Mouse (Mus musculus) midbrain, embryonic 11.5 days (tissue): ENCODE measurements around the gene Nav2. TPM values are rescaled to one million over a fixed set of nuclear protein-coding genes. Genes with fewer than 3 reads are reported as not detected.

Experiments used
- ATAC-seq: fragments of 200-750 bp; cut with Nextera tagmentation; 2 replicates; pipeline ENCODE4 v1.8.0; 2017; ENCODE audit warnings: moderate TSS enrichment, moderate library complexity; ENCODE audit not compliant: low FRiP score
- DNase-seq: peaks from one replicate; pipeline ENCODE4 v3.0.0; 2015; ENCODE audit warnings: low spot score; ENCODE audit errors: missing footprints
- H3K27ac ChIP-seq: fragments of 300-500 bp; sonication (generic); 2 replicates; pipeline ENCODE4 v1.5.1; 2014; ENCODE audit warnings: low read depth, low read length
- H3K27me3 ChIP-seq: fragments of 300-500 bp; sonication (generic); 2 replicates; pipeline ENCODE4 v1.6.1; 2014; ENCODE audit warnings: mild to moderate bottlenecking, low read length, moderate library complexity, mixed read lengths; ENCODE audit not compliant: control insufficient read depth, insufficient read depth
- H3K36me3 ChIP-seq: fragments of 300-500 bp; sonication (generic); 2 replicates; pipeline ENCODE4 v1.6.1; 2014; ENCODE audit warnings: mild to moderate bottlenecking, low read length, moderate library complexity, mixed read lengths; ENCODE audit not compliant: control insufficient read depth, insufficient read depth
- H3K4me1 ChIP-seq: fragments of 300-500 bp; sonication (generic); 2 replicates; pipeline ENCODE4 v1.6.1; 2014; ENCODE audit warnings: low read length; ENCODE audit not compliant: control insufficient read depth, insufficient read depth
- H3K4me2 ChIP-seq: fragments of 300-500 bp; sonication (generic); 2 replicates; pipeline ENCODE4 v1.6.1; 2014; ENCODE audit warnings: mild to moderate bottlenecking, moderate library complexity
- H3K4me3 ChIP-seq: fragments of 300-500 bp; sonication (generic); 2 replicates; pipeline ENCODE4 v1.5.1; 2014; ENCODE audit warnings: low read depth, low read length
- H3K9ac ChIP-seq: fragments of 300-500 bp; sonication (generic); 2 replicates; pipeline ENCODE4 v1.6.1; 2014; ENCODE audit warnings: low read length
- H3K9me3 ChIP-seq: fragments of 300-500 bp; sonication (generic); 2 replicates; pipeline ENCODE4 v1.6.1; 2016; ENCODE audit warnings: low read length; ENCODE audit not compliant: control insufficient read depth
- WGBS: fragments of 180-500 bp; shearing (Covaris S2); extraction: QIAGEN DNeasy Blood & Tissue Kit; methylation state at CpG from one replicate; pipeline ENCODE4 v1.1.7; 2014; 5-methylcytosine and 5-hydroxymethylcytosine counted together
- polyA plus RNA-seq: library from polyadenylated mRNA; unstranded; fragments of >200 nt; fragmentation: Nextera tagmentation; extraction: Ambion mirVana; gene quantifications from 2 replicates; pipeline ENCODE4 v1.2.1, GENCODE M21; 2014

Gene Nav2
- 15.9 and 17.4 TPM in 2 replicates for polyA plus RNA-seq

DNA sequence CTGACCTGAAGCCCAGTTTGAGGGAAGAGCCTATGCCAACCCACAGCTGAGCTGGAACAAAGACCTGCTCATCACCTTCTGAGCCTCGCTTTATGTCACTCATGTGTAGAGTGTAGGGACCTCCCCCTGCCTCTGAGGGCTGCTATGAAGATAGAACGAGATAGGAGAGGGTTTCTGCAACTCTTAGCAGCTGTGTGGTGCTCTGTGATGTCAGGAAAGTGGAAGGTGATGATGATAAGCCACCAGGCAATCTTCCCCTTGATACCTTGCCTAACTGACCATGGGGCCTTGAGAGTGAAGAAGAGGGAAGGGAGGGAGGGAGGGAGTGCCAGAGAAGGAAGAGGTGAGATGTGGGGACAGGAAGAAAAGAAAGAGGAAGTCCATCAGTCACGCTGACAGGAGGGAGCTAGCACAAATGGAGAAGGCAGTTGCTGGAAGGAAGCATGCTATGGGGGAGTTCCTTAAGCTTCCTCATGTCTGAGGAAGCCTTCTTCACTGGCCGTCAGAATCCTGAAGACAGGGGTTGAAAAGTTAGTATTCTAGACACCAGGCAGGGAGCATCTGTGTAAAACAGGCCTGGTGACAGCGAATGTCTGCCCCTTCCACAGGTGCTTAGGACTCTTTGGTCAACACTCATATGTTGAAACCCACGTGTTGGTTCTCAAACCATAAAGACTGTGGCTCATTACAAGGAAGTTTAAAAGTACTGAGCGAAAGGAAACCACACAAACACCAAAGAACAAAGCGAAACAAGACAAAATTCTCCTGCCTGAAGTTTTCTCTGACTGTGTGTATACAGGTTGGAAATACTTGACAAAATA is at the start of gene Nav2:
TSS of gene Nav2 (plus strand) at position 196 of the 821 bp plus-strand sequence.
- no peak for DNase-seq
- Histone ChIP-seq H3K4me1 (no peaks in the 10 kb centered on the region), H3K4me3 (no peak within 1 kb of the TSS), H3K27ac (no peak within 1 kb of the TSS), H3K36me3 (no peaks in the 10 kb centered on the region), H3K9ac (no peak within 1 kb of the TSS), H3K4me2 (no peak within 1 kb of the TSS), H3K9me3 (no peaks in the 10 kb centered on the region), H3K27me3 (no peaks in the 10 kb centered on the region; the same call in 1 of the 2 replicates)
- ATAC-seq = no peak
- 76% methylated on average over 8 of the region's 8 CpGs for WGBS

DNA sequence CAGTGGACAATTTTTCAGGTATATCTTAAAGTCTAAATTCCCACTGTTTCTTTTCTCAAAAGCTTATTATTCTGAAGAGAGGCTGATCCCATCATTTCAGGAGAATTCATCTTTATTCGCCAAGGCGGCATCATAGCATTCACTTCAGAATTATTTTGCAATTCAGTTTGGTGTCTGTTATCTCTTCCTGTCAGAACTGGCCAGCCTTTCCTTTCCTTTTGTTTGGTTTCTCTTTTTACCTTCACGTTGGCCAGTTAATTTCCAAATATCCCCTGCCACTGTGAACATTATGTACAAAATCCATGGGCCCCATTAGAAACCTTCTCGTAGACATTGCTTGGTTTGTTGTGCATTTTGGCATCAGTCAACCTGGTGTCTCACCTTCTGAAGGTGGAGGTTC is 49.2 kb upstream of the Nav2 start:
- DNase-seq (no peak), ATAC-seq (no peak)
- no peak overlapping the region for H3K4me2 ChIP-seq
- H3K9ac ChIP-seq = no peak overlapping the region
- H3K36me3 ChIP-seq = no peaks in the 10 kb centered on the region
- H3K27me3 ChIP-seq = no peaks in the 10 kb centered on the region
- WGBS = 94% methylated on average over 4 of the region's 4 CpGs
- H3K9me3 ChIP-seq = no peaks in the 10 kb centered on the region
- no peak overlapping the region for H3K4me3 ChIP-seq
- no peaks in the 10 kb centered on the region for H3K4me1 ChIP-seq
- H3K27ac ChIP-seq = no peak overlapping the region

DNA sequence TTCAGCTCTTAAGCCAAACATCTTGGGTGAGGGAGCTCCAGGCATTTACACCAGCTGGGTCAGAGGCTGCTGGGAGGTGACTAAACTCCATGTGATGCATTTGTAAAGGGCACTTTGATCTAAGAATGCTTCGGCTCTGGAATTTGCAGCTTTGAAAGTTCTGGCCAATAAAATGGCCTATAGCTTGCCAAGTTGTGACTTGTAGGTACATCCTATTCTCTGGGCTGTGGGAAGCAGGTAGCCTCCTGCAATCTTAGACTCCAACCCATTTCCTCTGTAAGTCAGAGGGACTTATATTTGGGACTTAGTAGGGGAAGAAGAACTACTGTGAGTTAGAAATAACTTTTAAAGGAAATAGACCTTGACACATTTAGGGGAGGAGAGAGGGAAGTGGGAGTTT is 47.6 kb upstream of the Nav2 start:
- DNase-seq (no peak), ATAC-seq (no peak)
- WGBS = 71% methylated on average over 1 of the region's 1 CpGs
- Histone ChIP-seq H3K36me3 (no peaks in the 10 kb centered on the region; the same call in 1 of the 2 replicates), H3K4me1 (no peaks in the 10 kb centered on the region), H3K27me3 (no peaks in the 10 kb centered on the region), H3K9me3 (no peaks in the 10 kb centered on the region), H3K27ac (no peak overlapping the region), H3K9ac (no peak overlapping the region), H3K4me3 (no peak overlapping the region), H3K4me2 (no peak overlapping the region)

DNA sequence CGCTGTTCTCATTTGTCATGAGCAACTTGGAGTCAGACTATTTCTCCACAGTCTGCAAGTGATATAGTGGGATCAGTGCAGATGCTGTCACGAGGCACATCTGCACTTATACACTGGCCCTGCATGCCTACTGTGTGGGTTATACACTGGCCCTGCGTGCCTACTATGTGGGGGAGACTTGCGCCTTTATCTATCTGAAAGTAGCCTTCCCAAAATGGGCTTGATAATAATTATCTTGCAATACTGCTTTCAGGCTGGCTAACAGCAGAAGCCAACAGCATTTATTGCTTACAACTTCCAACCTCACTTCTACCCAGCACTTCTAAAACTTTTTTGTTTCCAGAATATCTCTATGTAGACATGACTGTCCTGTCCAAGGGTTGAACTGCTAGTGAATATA is 46.7 kb upstream of the Nav2 start:
- no peak overlapping the region for H3K9ac ChIP-seq
- DNase-seq (no peak), ATAC-seq (no peak)
- no peaks in the 10 kb centered on the region; the same call in 1 of the 2 replicates for H3K36me3 ChIP-seq
- 92% methylated on average over 4 of the region's 4 CpGs for WGBS
- H3K4me3 ChIP-seq = no peak overlapping the region
- H3K27me3 ChIP-seq = no peaks in the 10 kb centered on the region
- H3K9me3 ChIP-seq = no peaks in the 10 kb centered on the region
- H3K4me2 ChIP-seq = no peak overlapping the region
- no peak overlapping the region for H3K27ac ChIP-seq
- H3K4me1 ChIP-seq = no peaks in the 10 kb centered on the region

DNA sequence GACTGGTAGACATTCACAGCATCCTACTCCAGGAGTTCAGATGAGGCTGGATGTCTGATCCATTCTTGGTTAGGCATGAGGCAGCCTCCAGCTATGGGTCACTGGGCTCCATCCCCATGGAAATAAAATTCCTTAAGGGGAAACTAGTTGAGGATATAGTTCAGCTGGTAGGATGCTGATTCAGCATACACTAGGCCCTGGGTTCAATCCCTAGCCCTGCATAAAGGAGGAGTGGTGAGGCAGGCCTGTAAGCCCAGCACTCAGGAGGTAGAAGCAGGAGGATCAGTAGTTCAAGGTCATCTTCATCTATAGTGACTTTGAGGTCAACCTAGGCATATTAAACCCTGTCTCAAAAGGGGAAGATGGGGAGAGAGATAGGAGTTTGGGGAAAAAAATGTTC is 44.3 kb upstream of the Nav2 start:
- Histone ChIP-seq H3K4me3 (no peak overlapping the region), H3K36me3 (peaks cover 6% of the 10 kb centered on the region; the same call in 1 of the 2 replicates), H3K27me3 (no peaks in the 10 kb centered on the region), H3K9me3 (no peaks in the 10 kb centered on the region), H3K9ac (no peak overlapping the region), H3K4me2 (no peak overlapping the region), H3K27ac (no peak overlapping the region), H3K4me1 (no peaks in the 10 kb centered on the region)
- DNase-seq (no peak), ATAC-seq (no peak)

DNA sequence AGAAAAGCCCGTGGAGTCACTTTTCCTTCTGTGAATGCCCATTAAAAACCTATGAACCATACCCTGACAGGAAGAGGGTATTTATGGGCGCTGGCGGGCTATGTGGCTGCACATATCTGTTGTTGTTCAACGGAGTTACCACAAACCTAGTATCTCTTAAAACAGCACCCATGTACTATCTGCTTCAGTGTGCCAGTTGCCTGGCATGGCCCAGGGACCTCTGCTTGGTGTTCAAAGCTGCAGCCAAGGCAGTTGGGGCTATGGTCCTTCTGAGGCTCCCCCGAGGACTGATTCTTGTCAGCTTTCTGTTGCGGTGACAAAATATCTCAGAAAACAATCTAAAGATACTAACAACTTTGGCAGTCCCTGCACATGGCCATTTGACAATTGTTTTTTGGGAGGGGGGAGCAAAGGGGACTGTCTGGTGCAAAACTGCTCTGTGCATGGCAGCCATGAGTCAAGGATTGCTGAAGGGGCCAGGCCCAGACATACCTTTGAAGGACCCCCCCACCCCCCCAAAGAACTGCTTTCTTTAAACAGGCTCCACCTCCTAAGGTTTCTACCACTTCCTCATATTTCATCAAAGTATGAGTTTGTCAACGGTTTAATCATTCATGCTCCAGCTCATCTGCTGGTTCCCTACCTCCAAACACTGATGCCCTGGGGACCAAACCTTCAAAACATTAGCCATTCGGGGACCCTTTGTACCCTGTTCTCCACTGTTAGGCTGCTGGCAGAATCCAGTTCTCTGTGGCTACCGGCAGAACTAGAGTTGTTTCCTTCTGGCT is 43.7 kb upstream of the Nav2 start:
- no peak for ATAC-seq
- Histone ChIP-seq H3K27me3 (no peaks in the 10 kb centered on the region), H3K9me3 (no peaks in the 10 kb centered on the region), H3K4me2 (no peak overlapping the region), H3K4me3 (no peak overlapping the region), H3K9ac (no peak overlapping the region), H3K36me3 (peaks cover 8% of the 10 kb centered on the region), H3K27ac (no peak overlapping the region), H3K4me1 (no peaks in the 10 kb centered on the region)
- WGBS = 95% methylated on average over 9 of the region's 9 CpGs
- DNase-seq = no peak

DNA sequence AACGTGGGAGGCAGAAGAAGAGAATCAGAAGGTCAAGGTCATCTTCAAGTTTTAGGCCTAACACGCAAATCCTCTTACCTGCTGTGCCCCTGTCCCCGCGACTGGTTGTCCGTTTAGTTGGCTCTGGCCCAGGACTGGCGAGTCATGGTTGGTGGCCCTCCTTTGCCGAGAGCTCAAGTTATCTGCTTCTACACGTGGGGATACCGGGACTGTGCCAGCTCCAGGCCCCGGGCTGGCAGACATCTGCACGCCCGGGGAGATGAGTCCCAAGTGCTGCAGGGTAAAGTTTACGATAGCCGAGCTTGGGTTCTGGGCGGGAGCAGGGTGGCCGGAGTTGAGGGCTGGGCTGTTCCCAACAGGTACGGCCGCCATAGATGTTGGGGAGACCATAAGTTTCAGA is 40.9 kb upstream of the Nav2 start:
- no peak overlapping the region for H3K4me2 ChIP-seq
- 96% methylated on average over 18 of the region's 18 CpGs for WGBS
- H3K4me1 ChIP-seq = no peaks in the 10 kb centered on the region
- H3K27me3 ChIP-seq = no peaks in the 10 kb centered on the region
- H3K4me3 ChIP-seq = no peak overlapping the region
- H3K9me3 ChIP-seq = no peaks in the 10 kb centered on the region
- H3K9ac ChIP-seq = no peak overlapping the region
- peaks cover 33% of the 10 kb centered on the region for H3K36me3 ChIP-seq
- no peak overlapping the region for H3K27ac ChIP-seq
- ATAC-seq = no peak
- no peak for DNase-seq

DNA sequence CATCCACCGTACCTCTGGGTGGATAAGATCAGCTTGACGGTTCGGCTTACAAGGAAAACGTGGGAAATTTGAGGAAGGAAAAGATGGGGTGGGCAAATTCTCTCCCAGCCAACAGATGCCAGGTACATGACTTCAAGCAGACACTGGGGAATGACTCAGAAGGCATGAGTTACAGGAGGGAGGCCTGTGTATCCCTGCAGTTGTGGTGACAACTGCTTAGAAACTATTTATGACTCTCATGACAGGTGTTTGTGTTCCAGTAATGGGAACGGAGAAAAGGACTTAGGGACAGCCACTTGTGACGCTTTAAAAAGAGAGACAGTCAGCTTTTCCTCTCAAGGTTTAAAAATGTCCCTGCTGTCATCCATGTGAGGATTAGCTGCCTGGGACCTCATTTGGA is 38.4 kb upstream of the Nav2 start:
- Histone ChIP-seq H3K4me2 (no peak overlapping the region), H3K4me3 (no peak overlapping the region), H3K9ac (no peak overlapping the region), H3K36me3 (peaks cover 40% of the 10 kb centered on the region), H3K27ac (no peak overlapping the region), H3K4me1 (no peaks in the 10 kb centered on the region), H3K9me3 (no peaks in the 10 kb centered on the region), H3K27me3 (no peaks in the 10 kb centered on the region)
- ATAC-seq (no peak), DNase-seq (no peak)
- WGBS = 94% methylated on average over 6 of the region's 6 CpGs

DNA sequence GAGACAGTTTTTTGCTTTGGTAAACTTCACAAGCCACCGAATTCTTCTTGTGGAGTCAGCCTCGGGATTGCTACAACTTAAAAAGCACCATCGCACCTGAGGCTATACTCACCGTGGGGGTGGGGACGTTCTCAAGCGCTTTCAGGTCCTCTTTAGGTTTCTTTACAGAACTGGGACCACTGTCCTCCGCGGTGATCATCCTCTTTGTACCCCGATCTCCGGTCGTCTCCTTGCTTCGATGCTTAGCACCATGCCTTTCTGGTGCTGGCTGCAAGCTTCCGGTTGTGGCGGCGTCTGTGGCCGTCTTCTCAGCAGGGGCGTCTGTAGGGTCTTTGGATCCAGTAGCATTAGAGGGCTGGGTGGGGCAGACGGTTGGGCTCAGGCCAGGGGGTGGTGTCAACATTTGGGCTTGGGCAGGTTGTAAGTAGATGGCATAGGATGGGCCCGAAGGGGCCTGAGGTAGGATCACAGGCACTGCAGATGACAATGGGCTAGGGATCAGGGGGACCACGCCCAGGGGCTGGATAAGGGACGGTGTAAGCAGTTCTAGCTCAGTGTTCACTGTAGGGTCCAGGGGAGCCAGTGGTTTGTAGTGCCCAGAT is 37.8 kb upstream of the Nav2 start:
- WGBS = 95% methylated on average over 21 of the region's 21 CpGs

More for the DNA sequence above, 37.8 kb upstream of the Nav2 start:
- no peaks in the 10 kb centered on the region for H3K4me1 ChIP-seq
- H3K4me3 ChIP-seq = no peak overlapping the region
- no peak overlapping the region for H3K4me2 ChIP-seq
- no peak overlapping the region for H3K27ac ChIP-seq
- no peak overlapping the region for H3K9ac ChIP-seq
- DNase-seq (no peak), ATAC-seq (no peak)
- H3K36me3 ChIP-seq = peaks cover 46% of the 10 kb centered on the region
- no peaks in the 10 kb centered on the region for H3K27me3 ChIP-seq
- no peaks in the 10 kb centered on the region for H3K9me3 ChIP-seq
